Mouse (Mus musculus) stomach, embryonic 14.5 days (tissue): Measurements from ENCODE around the gene Krtap5-2. TPM values are rescaled to one million over a fixed set of nuclear protein-coding genes. Genes with fewer than 3 reads are reported as not detected.

Experiments used
- ATAC-seq: fragments of 200-750 bp; cut with Nextera tagmentation; 2 replicates; pipeline ENCODE4 v1.8.0; 2017; ENCODE audit warnings: low read depth, moderate TSS enrichment; ENCODE audit not compliant: insufficient number of reproducible peaks, insufficient read depth, low FRiP score
- H3K27ac ChIP-seq: fragments of 300-500 bp; sonication (generic); 2 replicates; pipeline ENCODE4 v1.5.1; 2014; ENCODE audit warnings: mild to moderate bottlenecking, low read length, moderate library complexity, mixed read lengths
- H3K27me3 ChIP-seq: fragments of 300-500 bp; sonication (generic); 2 replicates; pipeline ENCODE4 v1.6.1; 2014; ENCODE audit warnings: low read length, control low read depth, mixed read lengths; ENCODE audit not compliant: control insufficient read depth, insufficient read depth
- H3K36me3 ChIP-seq: fragments of 300-500 bp; sonication (generic); 2 replicates; pipeline ENCODE4 v1.6.1; 2014; ENCODE audit warnings: mild to moderate bottlenecking, control low read depth, low read length, moderate library complexity, mixed read lengths; ENCODE audit not compliant: control insufficient read depth, insufficient read depth
- H3K4me1 ChIP-seq: fragments of 300-500 bp; sonication (generic); 2 replicates; pipeline ENCODE4 v1.6.1; 2014; ENCODE audit warnings: low read length, control low read depth, mixed read lengths; ENCODE audit not compliant: control insufficient read depth, insufficient read depth
- H3K4me2 ChIP-seq: fragments of 300-500 bp; sonication (generic); replicated peaks from 2 replicates; pipeline ENCODE4 v1.6.1; 2014; ENCODE audit warnings: low read depth, low read length, control low read depth
- H3K4me3 ChIP-seq: fragments of 300-500 bp; sonication (generic); 2 replicates; pipeline ENCODE4 v1.5.1; 2014; ENCODE audit warnings: low read depth, low read length, control low read depth
- H3K9ac ChIP-seq: fragments of 300-500 bp; sonication (generic); replicated peaks from 2 replicates; pipeline ENCODE4 v1.6.1; 2014; ENCODE audit warnings: low read depth, mild to moderate bottlenecking, control low read depth, low read length, moderate library complexity, mixed read lengths
- H3K9me3 ChIP-seq: fragments of 300-500 bp; sonication (generic); 2 replicates; pipeline ENCODE4 v1.6.1; 2016; ENCODE audit warnings: low read depth, low read length, control low read depth; ENCODE audit not compliant: control insufficient read depth
- WGBS: fragments of 180-500 bp; shearing (Covaris S2); extraction: QIAGEN DNeasy Blood & Tissue Kit; methylation state at CpG from one replicate; pipeline ENCODE4 v1.1.7; 2014; 5-methylcytosine and 5-hydroxymethylcytosine counted together
- polyA plus RNA-seq: library from polyadenylated mRNA; unstranded; fragments of >200 nt; fragmentation: Nextera tagmentation; extraction: Ambion mirVana; gene quantifications from 2 replicates; pipeline ENCODE4 v1.2.1, GENCODE M21; 2014

Gene Krtap5-2
- polyA plus RNA-seq, 1 experiment from 2014 or later: not detected

DNA sequence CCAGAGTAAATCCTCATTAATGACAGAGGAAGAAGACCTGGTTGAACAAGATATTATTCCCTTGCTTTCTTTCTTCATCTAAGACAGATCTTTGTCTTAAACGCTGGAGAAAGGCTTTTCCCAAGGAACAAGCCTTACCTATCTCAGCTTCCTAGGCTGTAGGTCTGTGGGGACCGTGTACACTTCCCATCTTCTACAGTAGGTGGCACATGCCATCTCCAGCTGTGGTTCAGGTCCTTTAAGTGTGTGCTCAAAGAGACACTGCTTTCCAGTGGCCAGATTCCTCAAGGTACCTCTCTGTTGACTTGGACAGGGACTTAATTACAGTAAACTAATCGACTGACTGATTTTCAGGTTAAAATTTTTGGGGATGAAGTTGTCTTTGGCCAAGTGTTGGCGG lies 47.0 kb downstream of the Krtap5-2 start:
- H3K4me2 ChIP-seq: no peak overlapping the region
- WGBS: 61% methylated on average over 4 of the region's 4 CpGs
- H3K27me3 ChIP-seq: no peaks in the 10 kb centered on the region
- ATAC-seq: no peak
- H3K4me1 ChIP-seq: no peaks in the 10 kb centered on the region
- H3K9me3 ChIP-seq: no peaks in the 10 kb centered on the region
- no peak overlapping the region for H3K9ac ChIP-seq
- no peaks in the 10 kb centered on the region for H3K36me3 ChIP-seq
- H3K27ac ChIP-seq: no peak overlapping the region
- no peak overlapping the region for H3K4me3 ChIP-seq

Other genes with a start within 250 kb of the Krtap5-2 start
- 1.6 and 2.6 TPM in 2 replicates for gene Brsk2, start 226.3 kb downstream of the Krtap5-2 start, polyA plus RNA-seq
- 66.8 and 68.2 TPM in 2 replicates for gene Mob2, start 114.9 kb downstream of the Krtap5-2 start, polyA plus RNA-seq
- 5.2 and 6.4 TPM in 2 replicates for gene Dusp8, start 80.2 kb downstream of the Krtap5-2 start, polyA plus RNA-seq
- gene Gm45618, start 55.3 kb downstream of the Krtap5-2 start, polyA plus RNA-seq: not detected in 2 replicates
- gene Gm39115, start 40.0 kb downstream of the Krtap5-2 start, polyA plus RNA-seq: not detected in 2 replicates
- gene Gm45337, start 31.4 kb downstream of the Krtap5-2 start, polyA plus RNA-seq: not detected in 2 replicates
- not detected in 2 replicates for gene Gm29735, start 18.9 kb downstream of the Krtap5-2 start, polyA plus RNA-seq
- not detected in 2 replicates for gene Gm4553, start 10.3 kb downstream of the Krtap5-2 start, polyA plus RNA-seq
- not detected in 2 replicates for gene Gm10153, start 14.4 kb upstream of the Krtap5-2 start, polyA plus RNA-seq
- not detected in 2 replicates for gene Krtap5-3, start 25.4 kb upstream of the Krtap5-2 start, polyA plus RNA-seq
- not detected in 2 replicates for gene Gm7579, start 35.9 kb upstream of the Krtap5-2 start, polyA plus RNA-seq
- gene Krtap5-5, start 54.0 kb upstream of the Krtap5-2 start, polyA plus RNA-seq: not detected in 2 replicates
- not detected in 2 replicates for gene Gm40460, start 65.1 kb upstream of the Krtap5-2 start, polyA plus RNA-seq
- gene Gm2431, start 82.3 kb upstream of the Krtap5-2 start, polyA plus RNA-seq: not detected in 2 replicates
- gene Gm4559, start 98.4 kb upstream of the Krtap5-2 start, polyA plus RNA-seq: not detected in 2 replicates
- not detected in 2 replicates for gene Krtap5-1, start 121.1 kb upstream of the Krtap5-2 start, polyA plus RNA-seq
- not detected in 2 replicates for gene Krtap5-4, start 127.5 kb upstream of the Krtap5-2 start, polyA plus RNA-seq
- 1.2 and 2.5 TPM in 2 replicates for gene Ifitm10, start 197.7 kb upstream of the Krtap5-2 start, polyA plus RNA-seq
- not detected in 2 replicates for gene Gm49369, start 206.7 kb upstream of the Krtap5-2 start, polyA plus RNA-seq
- gene Ctsd, start 212.0 kb upstream of the Krtap5-2 start, polyA plus RNA-seq: 267 and 273 TPM in 2 replicates